Mouse (Mus musculus) bone marrow, adult 2 months (tissue): ENCODE results near the gene Gm28308. TPM values are rescaled to one million over a fixed set of nuclear protein-coding genes. Genes with fewer than 3 reads are reported as not detected.

Source experiments
- H3K27ac ChIP-seq: fragments of 200-500 bp; 2 replicates; pipeline ENCODE4 v1.5.1; 2012; ENCODE audit warnings: low read depth, mild to moderate bottlenecking, control low read depth, inconsistent platforms, low read length; ENCODE audit not compliant: control insufficient read depth, poor library complexity, insufficient read depth
- H3K4me1 ChIP-seq: fragments of 200-500 bp; 2 replicates; pipeline ENCODE4 v1.6.1; 2011; ENCODE audit warnings: low read length; ENCODE audit not compliant: control insufficient read depth, insufficient read depth
- H3K4me3 ChIP-seq: fragments of 200-500 bp; replicated peaks from 2 replicates; pipeline ENCODE3; 2011; ENCODE audit warnings: mild to moderate bottlenecking, low read depth, low read length, control low read depth; ENCODE audit not compliant: control insufficient read depth
- CTCF ChIP-seq: fragments of 200-500 bp; IDR thresholded peaks from 2 replicates; pipeline ENCODE4 v1.5.1; 2011; ENCODE audit warnings: low read length, control low read depth; ENCODE audit not compliant: control insufficient read depth, insufficient read depth
- POLR2A ChIP-seq: fragments of 200-500 bp; IDR thresholded peaks from 2 replicates; pipeline ENCODE4 v1.6.1; 2011; ENCODE audit warnings: low read depth, mild to moderate bottlenecking, control low read depth, low read length, borderline replicate concordance; ENCODE audit not compliant: control insufficient read depth
- WGBS: fragments of 180-500 bp; shearing (Covaris S2); methylation state at CpG from one replicate; pipeline ENCODE4 v1.1.7; 2018; 5-methylcytosine and 5-hydroxymethylcytosine counted together
- polyA plus RNA-seq: library from polyadenylated mRNA; stranded (reverse); fragments of >200 nt; gene quantifications from 2 replicates; pipeline ENCODE4 v1.2.4, GENCODE M21; 2011; ENCODE audit warnings: low replicate concordance; ENCODE audit not compliant: missing spikeins, insufficient read depth, insufficient read length

Gm28308 gene
- polyA plus RNA-seq, 1 experiment: not detected

DNA sequence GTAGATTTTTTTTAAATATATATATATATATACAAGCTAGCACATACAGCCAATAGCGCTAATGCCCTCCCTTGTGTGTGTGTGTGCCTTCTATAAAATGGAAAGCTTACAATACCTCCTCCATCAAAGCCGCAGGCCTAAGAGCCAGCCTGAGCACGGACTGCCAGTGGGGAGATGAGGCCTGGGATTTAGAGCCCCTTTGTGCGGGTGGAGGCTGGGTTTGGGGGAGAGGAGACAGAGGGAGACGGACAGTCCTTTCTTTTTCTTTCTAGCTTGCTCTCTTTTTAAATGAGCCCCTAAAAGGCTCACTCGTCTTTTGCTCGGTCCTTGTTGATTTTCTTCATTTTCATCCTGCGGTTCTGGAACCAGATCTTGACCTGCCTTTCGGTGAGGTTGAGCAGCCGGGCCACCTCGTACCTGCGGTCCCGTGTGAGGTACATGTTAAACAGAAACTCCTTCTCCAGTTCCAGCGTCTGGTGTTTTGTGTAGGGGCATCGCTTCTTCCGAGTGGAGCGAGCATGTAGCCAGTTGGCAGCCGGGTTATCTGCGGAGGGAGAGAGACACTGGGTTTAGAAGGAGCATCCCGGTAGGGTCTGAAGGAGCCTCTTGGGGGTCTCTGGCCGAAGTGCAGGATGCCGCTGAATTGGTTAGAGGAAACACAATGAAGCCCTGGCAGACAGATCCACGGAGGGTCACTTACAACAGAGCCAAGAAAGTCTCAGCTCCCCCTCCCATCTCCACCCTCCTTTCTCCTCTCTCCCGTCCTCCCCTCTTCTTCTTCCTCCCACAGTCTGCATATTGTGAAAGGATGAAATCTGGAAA, 11.0 kb upstream of the Gm28308 start:
- Histone ChIP-seq H3K27ac (no peak overlapping the region), H3K4me3 (no peak overlapping the region), H3K4me1 (no peaks in the 10 kb centered on the region)
- no peak for TF ChIP-seq POLR2A
- TF ChIP-seq CTCF: no peak
- WGBS: 5% methylated on average over 24 of the region's 24 CpGs

- H3K4me3 ChIP-seq: no peak overlapping the region
- 17% methylated on average over 13 of the region's 13 CpGs for WGBS
- no peaks in the 10 kb centered on the region for H3K4me1 ChIP-seq
- no peak for TF ChIP-seq CTCF
- no peak for TF ChIP-seq POLR2A
- no peak overlapping the region for H3K27ac ChIP-seq
Observed at GRCm38 (mm10) chr6:52222729-52223128, 9.6 kb upstream of the Gm28308 start.

DNA sequence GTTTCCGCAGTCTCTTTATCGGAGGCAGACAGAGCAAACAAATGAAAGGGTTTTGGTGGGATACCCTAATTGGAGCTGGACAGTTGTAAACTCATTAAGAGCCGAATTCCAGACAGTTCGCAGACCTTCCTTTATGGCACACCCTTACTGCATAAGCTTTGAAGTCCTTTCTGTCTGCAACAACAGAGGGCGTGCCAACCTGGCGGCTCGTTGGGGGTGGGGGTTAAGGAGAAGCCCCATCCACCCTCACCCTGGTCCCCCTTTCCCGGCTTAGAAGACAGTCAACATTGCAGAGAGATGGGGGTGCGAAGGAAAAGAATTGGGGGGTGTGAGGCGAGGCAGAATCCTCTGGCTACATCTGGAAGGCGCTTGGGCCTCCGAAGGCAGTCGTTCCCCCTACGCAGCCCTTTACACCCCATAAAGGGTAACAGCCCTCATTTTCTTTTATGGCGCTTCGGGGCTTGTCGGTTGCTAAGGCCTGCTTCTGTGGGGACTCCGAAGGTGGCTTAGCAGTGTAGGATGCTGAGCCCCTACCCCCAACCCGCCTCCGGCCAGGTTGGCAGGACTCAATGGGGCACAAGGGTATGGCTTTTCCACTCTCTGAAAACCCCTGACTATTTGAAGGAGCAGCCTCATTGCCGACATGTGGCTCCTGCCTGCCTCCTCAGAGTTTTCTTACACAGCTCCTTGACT, 9.0 kb upstream of the Gm28308 start:
- Histone ChIP-seq H3K4me3 (no peak overlapping the region), H3K4me1 (no peaks in the 10 kb centered on the region), H3K27ac (peak overlapping the region; percentile 18; the same call in 1 of the 2 replicates)
- TF ChIP-seq POLR2A (no peak), CTCF (no peak)
- 5% methylated on average over 21 of the region's 21 CpGs for WGBS

- TF ChIP-seq POLR2A (peak; percentile 31; the same call in 1 of the 2 replicates), CTCF (peak; percentile 88)
- under 1% methylated on average over 46 of the region's 46 CpGs for WGBS
- peak within 1 kb of the TSS; percentile 69 for H3K4me3 ChIP-seq
Observed at GRCm38 (mm10) chr6:52221337-52221992, 8.3 kb upstream of the Gm28308 start, which contains the start of gene Hoxa7. TSS of gene Hoxa7 (minus strand) at chr6:52221854.

GRCm38 (mm10) chr6:52220865-52221310, 7.7 kb upstream of the Gm28308 start:
- WGBS: under 1% methylated on average over 12 of the region's 12 CpGs
- Histone ChIP-seq H3K4me3 (peak overlapping the region; percentile 69), H3K27ac (no peak overlapping the region), H3K4me1 (no peaks in the 10 kb centered on the region)
- TF ChIP-seq POLR2A (no peak), CTCF (no peak)

More at GRCm38 (mm10) chr6:52221337-52221992, 8.3 kb upstream of the Gm28308 start, which contains the start of gene Hoxa7:
- no peaks in the 10 kb centered on the region for H3K4me1 ChIP-seq
- H3K27ac ChIP-seq: peak within 1 kb of the TSS; percentile 18; the same call in 1 of the 2 replicates

DNA sequence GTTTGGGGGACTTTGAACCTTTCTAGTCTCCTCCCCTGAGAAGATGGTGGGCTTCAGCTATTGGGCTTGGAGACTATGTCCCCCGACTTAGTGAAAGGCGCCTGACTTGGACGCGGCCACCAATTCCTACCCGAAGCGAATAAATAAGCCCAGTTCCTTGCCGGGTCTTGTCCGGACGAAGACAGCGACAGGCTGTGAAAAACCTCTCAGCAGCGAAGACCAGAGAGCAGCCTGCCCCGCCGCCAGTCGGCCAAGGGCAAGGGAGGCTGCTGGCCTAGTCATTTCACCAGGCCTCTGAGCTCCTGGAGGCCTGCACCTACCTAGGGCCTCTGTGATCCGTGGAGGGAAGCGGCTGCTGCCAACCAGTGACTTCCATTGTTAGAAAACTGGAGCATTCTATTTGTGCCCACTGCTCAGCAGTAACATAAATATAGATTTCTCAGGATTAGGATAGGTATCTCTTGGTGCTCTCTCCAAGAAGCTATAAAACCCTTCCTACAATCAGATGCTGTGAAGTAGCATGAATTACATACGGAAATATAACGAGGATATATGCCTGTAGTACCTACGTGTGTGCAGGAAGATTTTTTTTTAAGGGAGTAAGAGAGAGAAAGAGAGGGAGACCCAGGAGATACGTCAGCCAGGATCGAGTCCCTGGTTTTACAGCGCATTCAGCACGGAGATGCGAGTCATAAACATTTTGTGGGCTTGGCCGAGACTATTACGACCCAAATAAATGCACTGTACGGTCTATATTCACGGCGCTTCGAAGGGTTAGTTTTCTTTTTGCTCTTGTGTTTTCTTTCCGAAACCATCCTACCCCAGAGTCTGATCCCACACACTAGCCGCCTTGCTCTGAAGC, 7.1 kb upstream of the Gm28308 start:
- 0 out of 2 replicates have a peak overlapping the region, but pooled peaks have one; percentile 4 for H3K27ac ChIP-seq
- H3K4me1 ChIP-seq: no peaks in the 10 kb centered on the region
- no peak overlapping the region for H3K4me3 ChIP-seq
- 10% methylated on average over 32 of the region's 32 CpGs for WGBS
- TF ChIP-seq POLR2A: no peak
- no peak for TF ChIP-seq CTCF

GRCm38 (mm10) chr6:52219234-52219942, 6.2 kb upstream of the Gm28308 start:
- no peak overlapping the region for H3K27ac ChIP-seq
- H3K4me3 ChIP-seq: no peak overlapping the region
- WGBS: 51% methylated on average over 9 of the region's 9 CpGs
- no peaks in the 10 kb centered on the region for H3K4me1 ChIP-seq
- TF ChIP-seq CTCF: no peak
- TF ChIP-seq POLR2A: no peak
